8 mouse cellular contexts compared by ENCODE assay signal in genomic region chr15:84212031-84212755, GRCm38 (mm10). TPM values are rescaled to one million over a fixed set of nuclear protein-coding genes. Genes with fewer than 3 reads are reported as not detected.
DNase-seq lines count a peak whose midpoint lies in the region; ATAC-seq and TF ChIP-seq lines count a peak whose summit lies in the region.

No protein-coding gene starts in this region.

- CTCF ChIA-PET in Patski (lab: Charles Lee) = interaction anchor here (0.7 to 6.4 kb wide), 20 partner anchors 10 to 420 kb away, joined by 3 to 73 read pairs (median 6); partner anchors contain the start of gene Samm50

- POLR2A ChIA-PET in Patski (lab: Charles Lee) = interaction anchor here (0.7 to 2.0 kb wide), 2 partner anchors 11 to 12 kb away, joined by 3 to 5 read pairs; no protein-coding TSS in a partner anchor

- peak; percentile 40 for ATAC-seq in Patski
- peak; percentile 62 for ATAC-seq in megakaryocyte-erythroid progenitor cell, adult 5-6 weeks (replicated peaks; ENCODE audit: low FRiP score, low TSS enrichment, poor library complexity, severe bottlenecking)

- intact Hi-C loops in left cerebral cortex, postnatal 10 days (cut with DNase I) = loop anchor here (2.0 to 5.0 kb wide), 2 partner anchors 405 to 419 kb away; no protein-coding TSS in a partner anchor

- in situ Hi-C loops in Patski (cut with MboI; ENCODE audit: low pct_unique_long_range_greater_than_20kb) = no loop called here

- no peak for DNase-seq in Patski (ENCODE audit: low read depth, low spot score)
- peak; percentile 94 to 96 for DNase-seq in cerebellum, postnatal 10 days
- peak; percentile 86 to 89 for DNase-seq in frontal cortex, postnatal 25 days (ENCODE audit: low spot score in 2 of 2)
- peak; percentile 95 for DNase-seq in hindlimb bud, embryonic 11.5 days (ENCODE audit: extremely low spot score, low read depth, low spot score)
- DNase-seq in left cerebral cortex, postnatal 10 days (ENCODE audit: extremely low spot score in 1 of 2, low spot score in 2 of 2) = peak; percentile 81 to 87
- DNase-seq in right cerebral cortex, postnatal 14 days = peak; percentile 91
- peak; percentile 79 for DNase-seq in urinary bladder, postnatal 36 days (ENCODE audit: low spot score in 2 of 2)

- TF ChIP-seq CTCF in Patski (IDR thresholded peaks at IDR 0.05) = no peak

- no peaks in the 10 kb centered on the region for H3K27me3 ChIP-seq in Patski

RNA-seq across cellular contexts. Expression of gene Parvb, which starts 19.6 kb away (rescaled TPM):
- polyA plus RNA-seq in Patski (2021) = 0.06 TPM
- total RNA-seq in left cerebral cortex, postnatal 10 days (2021) = 10 to 100 TPM; 28.2 to 30.5 TPM
- 28.9 and 29.8 TPM in 2 replicates for total RNA-seq in megakaryocyte-erythroid progenitor cell, adult 5-6 weeks (2014; fragmentation: Nextera tagmentation)
- 2.1 and 3.2 TPM in 2 replicates for total RNA-seq in megakaryocyte-erythroid progenitor cell, adult 5-6 weeks (2017)

RNA-seq across cellular contexts. Expression of gene Samm50, which starts 20.2 kb away (rescaled TPM):
- 151 TPM for polyA plus RNA-seq in Patski (2021)
- total RNA-seq in left cerebral cortex, postnatal 10 days (2021) = 10 to 100 TPM; 93.8 to 94.3 TPM
- total RNA-seq in megakaryocyte-erythroid progenitor cell, adult 5-6 weeks (2014; fragmentation: Nextera tagmentation) = 69.2 and 88.5 TPM in 2 replicates
- 46.4 and 53.9 TPM in 2 replicates for total RNA-seq in megakaryocyte-erythroid progenitor cell, adult 5-6 weeks (2017)

RNA-seq across cellular contexts. Expression of gene Pnpla3, which starts 44.6 kb away (rescaled TPM):
- polyA plus RNA-seq in Patski (2021) = 0.18 TPM
- 10 to 100 TPM; 13.1 to 16.3 TPM for total RNA-seq in left cerebral cortex, postnatal 10 days (2021)
- not detected in 2 replicates for total RNA-seq in megakaryocyte-erythroid progenitor cell, adult 5-6 weeks (2014; fragmentation: Nextera tagmentation)
- not detected in 2 replicates for total RNA-seq in megakaryocyte-erythroid progenitor cell, adult 5-6 weeks (2017)

Comparison
In these comparisons a context has a peak if more than half of its experiments do, and no peak if none do; other contexts are left out.
1. RNA of gene Pnpla3, which starts 44.6 kb away (total RNA-seq): 13.1 to 16.3 TPM in left cerebral cortex, postnatal 10 days; not detected in megakaryocyte-erythroid progenitor cell, adult 5-6 weeks; every median in the first group is over 10 times any median in the second.